Mouse (Mus musculus) cerebellum, adult 11 months (tissue): ENCODE results near the gene Cpne9.
A peak's percentile ranks its signal among the peaks of the same experiment; 100 is the strongest.

Experiments used
- DNase-seq: peaks from one replicate; pipeline ENCODE4 v3.0.0; 2022

Gene Cpne9

DNA sequence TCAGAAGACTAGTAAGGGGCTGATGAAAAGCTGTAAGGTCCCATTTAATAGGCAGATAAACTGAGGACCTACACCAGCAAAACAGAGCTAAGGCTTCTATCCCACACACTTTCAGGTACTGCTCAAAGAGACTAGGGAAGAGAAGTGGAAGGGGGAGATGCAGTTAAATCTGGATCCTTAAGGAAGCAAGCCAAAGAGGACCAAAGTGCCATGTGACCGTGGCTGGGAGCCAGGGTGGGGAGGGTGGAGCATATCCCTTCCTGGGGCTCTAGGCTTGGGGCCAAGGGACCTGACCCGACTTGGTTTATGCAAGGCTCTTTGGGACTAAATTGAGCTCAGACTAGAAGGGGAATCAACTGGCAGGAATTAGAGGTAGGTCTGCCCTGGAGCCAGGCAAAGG lies 62.2 kb downstream of the Cpne9 start:
- DNase-seq: peak; percentile 52

DNA sequence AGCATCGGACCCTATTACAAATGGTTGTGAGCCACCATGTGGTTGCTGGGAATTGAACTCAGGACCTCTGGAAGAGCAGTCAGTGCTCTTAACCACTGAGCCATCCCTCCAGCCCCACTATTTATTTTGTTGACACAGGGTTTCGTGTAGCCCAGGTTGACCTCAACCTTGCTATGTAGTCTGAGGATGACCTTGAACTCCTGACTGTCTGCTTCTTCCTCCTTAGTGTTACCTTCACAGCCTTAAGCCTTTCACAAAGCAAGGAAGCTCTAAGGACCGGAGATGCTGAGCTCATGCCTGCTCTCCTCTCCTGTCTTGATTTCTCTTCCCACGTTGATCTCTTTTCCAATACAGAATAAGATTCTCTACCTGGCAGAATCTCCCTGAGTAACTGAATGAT lies 64.8 kb downstream of the Cpne9 start:
- DNase-seq: no peak

GRCm38 (mm10) chr6:113350538-113350937 lies 68.4 kb downstream of the Cpne9 start:
- DNase-seq: no peak

- no peak for DNase-seq
Measured at GRCm38 (mm10) chr6:113351161-113351560, 69.1 kb downstream of the Cpne9 start.

GRCm38 (mm10) chr6:113351653-113352052 lies 69.5 kb downstream of the Cpne9 start:
- no peak for DNase-seq

DNA sequence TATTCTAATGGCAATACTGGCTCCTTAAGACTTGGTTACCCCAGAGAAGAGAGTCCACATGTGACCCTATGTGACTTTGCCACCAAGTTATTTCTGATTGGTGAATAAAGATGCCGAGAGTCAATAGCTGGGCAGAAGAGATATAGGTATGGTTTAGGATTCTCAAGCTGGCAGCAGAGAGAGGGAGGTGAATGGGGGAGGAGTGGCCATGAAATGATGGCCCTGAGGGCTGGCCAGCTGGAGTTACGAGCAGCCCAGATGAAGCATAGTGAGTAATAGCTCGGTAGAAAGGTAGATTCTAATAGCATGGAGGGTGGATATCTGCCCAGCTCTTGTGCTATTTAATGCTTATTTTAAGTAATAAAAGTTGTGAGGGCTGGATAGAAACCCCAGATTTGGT lies 70.7 kb downstream of the Cpne9 start:
- no peak for DNase-seq

DNA sequence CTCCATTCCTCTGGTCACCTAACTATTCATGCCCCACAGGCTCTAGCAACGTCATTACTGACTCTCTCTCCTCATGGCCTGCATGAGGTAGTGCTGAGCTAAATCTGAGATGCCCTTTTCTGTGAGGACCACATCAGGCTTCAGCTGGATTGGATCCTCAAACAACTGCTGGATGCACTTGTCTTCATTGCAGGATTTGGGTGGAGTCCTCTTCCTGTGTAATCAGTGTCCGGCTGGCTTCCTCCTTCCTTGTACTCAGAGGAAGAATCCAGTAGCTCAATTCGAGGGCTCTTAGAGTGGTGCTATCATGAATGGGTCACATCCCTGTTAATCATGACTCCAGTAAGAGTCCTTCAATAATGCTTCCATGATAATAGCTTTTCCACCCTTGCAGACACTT lies 71.6 kb downstream of the Cpne9 start:
- no peak for DNase-seq
